Mouse (Mus musculus) left cerebral cortex, adult 8-10 months (tissue): ENCODE results near the gene Oasl2. TPM values are rescaled to one million over a fixed set of nuclear protein-coding genes. Genes with fewer than 3 reads are reported as not detected.

Source experiments
- microRNA-seq, 2 experiments: library from miRNA; unstranded; fragments of <30 nt; microRNA quantifications; one replicate each; pipeline ENCODE4 v1.2.0; 2022
- total RNA-seq, 4 experiments: library from RNA; stranded (reverse); gene quantifications; 2 replicates each; pipeline ENCODE4 v1.2.4; 2022

Oasl2 gene
- total RNA-seq, 4 experiments from 2014 or later: 2.3 to 6.1 (median 3.9) TPM

Small RNAs within 50 kb of the gene (microRNA-seq; reads per million reads assigned to microRNA genes)
- 6.6 to 10.5 reads per million in 2 experiments for gene Mir6240

Other genes starting within 250 kb of the Oasl2 start
- 1 to 10 TPM; 1.1 to 2.4 (median 1.5) TPM for gene Trpv4, start 238.5 kb upstream of the Oasl2 start, total RNA-seq
- gene Gltp, start 206.0 kb upstream of the Oasl2 start, total RNA-seq: 10 to 100 TPM; 33.0 to 39.0 (median 35.4) TPM
- gene Tchp, start 189.2 kb upstream of the Oasl2 start, total RNA-seq: 10 to 100 TPM; 10.7 to 18.7 (median 13.2) TPM
- 10 to 100 TPM; 39.5 to 52.2 (median 45.9) TPM for gene Ankrd13a, start 122.3 kb upstream of the Oasl2 start, total RNA-seq
- gene Git2, start 121.4 kb upstream of the Oasl2 start, total RNA-seq: 10 to 100 TPM; 50.4 to 53.8 (median 52.0) TPM
- gene 1500011B03Rik, start 73.5 kb upstream of the Oasl2 start, total RNA-seq: 100 to 1,000 TPM; 142 to 159 (median 153) TPM
- gene 4930519G04Rik, start 43.3 kb upstream of the Oasl2 start, total RNA-seq: not detected
- 1 to 10 TPM in 1 of 4 experiments, under 1 TPM in 3; 0.57 to 1.1 (median 0.83) TPM for gene Gm9936, start 38.3 kb upstream of the Oasl2 start, total RNA-seq
- gene Oasl1, start 26.3 kb downstream of the Oasl2 start, total RNA-seq: under 1 TPM in 2 of 4 experiments, not detected in 2; 0.35 to 0.68 TPM
- 100 to 1,000 TPM; 192 to 228 (median 217) TPM for gene 2210016L21Rik, start 45.2 kb downstream of the Oasl2 start, total RNA-seq
- gene Hnf1a, start 74.2 kb downstream of the Oasl2 start, total RNA-seq: not detected
- 10 to 100 TPM; 83.7 to 90.3 (median 85.0) TPM for gene Sppl3, start 114.2 kb downstream of the Oasl2 start, total RNA-seq
- not detected for gene Gm10401, start 201.4 kb downstream of the Oasl2 start, total RNA-seq
- 1 to 10 TPM; 7.8 to 9.2 (median 8.9) TPM for gene Acads, start 222.4 kb downstream of the Oasl2 start, total RNA-seq
- gene Unc119b, start 238.0 kb downstream of the Oasl2 start, total RNA-seq: 10 to 100 TPM; 21.2 to 26.9 (median 24.2) TPM